Mouse (Mus musculus) adrenal gland, postnatal 4 days (tissue): ENCODE results near the gene Mark2. TPM values are rescaled to one million over a fixed set of nuclear protein-coding genes. Genes with fewer than 3 reads are reported as not detected.

Experiments
- DNase-seq, 2 experiments: peaks; one replicate each; pipeline ENCODE4 v3.0.0; 2021 to 2022; ENCODE audit warnings: low spot score in 2 of 2, mixed read lengths in 2 of 2
- total RNA-seq, 2 experiments: library from RNA; stranded (reverse); gene quantifications; 2 replicates each; pipeline ENCODE4 v1.2.3; 2021

The Mark2 gene
- total RNA-seq, 2 experiments from 2014 or later: 74.7 to 81.2 TPM

- DNase-seq: no peak
Observed at GRCm38 (mm10) chr19:7335656-7336055, 6.0 kb downstream of the Mark2 start.

GRCm38 (mm10) chr19:7334049-7334448 is 7.6 kb downstream of the Mark2 start:
- DNase-seq: no peak

- DNase-seq: no peak
Observed at GRCm38 (mm10) chr19:7321391-7321790, 20.3 kb downstream of the Mark2 start.

- no peak for DNase-seq
Observed at GRCm38 (mm10) chr19:7320181-7320580, 21.5 kb downstream of the Mark2 start.

DNA sequence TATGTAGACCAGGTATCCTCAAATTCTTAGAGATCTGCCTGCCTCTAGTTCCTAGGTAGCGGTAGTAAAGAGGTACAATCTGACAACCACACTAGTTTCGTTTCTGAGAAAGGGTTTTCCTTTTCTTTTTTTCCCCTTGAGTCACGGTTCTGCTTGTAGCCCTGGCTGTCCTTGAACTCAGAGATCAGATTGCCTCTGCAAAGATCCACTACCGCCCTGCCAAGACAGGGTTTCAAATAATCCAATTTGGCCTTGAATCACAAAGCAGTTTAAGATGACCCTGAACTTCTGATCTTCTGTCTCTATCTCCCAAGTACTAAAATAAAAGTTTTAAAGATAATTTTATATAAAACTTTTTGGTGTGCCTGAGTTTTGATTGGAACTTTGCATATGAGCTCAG is 23.9 kb downstream of the Mark2 start:
- no peak for DNase-seq

DNA sequence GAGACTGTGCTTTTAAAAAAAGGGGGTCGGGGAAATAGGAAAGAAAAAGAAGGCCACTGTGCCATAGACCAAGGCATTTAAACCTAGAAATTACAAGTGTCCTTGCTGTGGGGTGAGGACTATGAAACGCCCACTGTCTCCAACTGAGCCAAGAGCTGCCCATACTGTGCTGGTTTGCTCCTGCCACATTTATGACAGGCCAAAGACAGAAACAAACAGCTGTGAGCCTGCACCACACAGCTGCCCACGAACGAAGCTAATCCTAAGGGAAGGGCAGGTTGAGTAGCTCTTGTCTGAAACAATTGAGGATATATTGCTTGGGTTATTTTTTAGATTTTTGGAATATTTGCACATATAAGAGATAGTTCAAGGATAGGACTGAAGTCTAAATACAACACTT is 24.8 kb downstream of the Mark2 start:
- DNase-seq: no peak

DNA sequence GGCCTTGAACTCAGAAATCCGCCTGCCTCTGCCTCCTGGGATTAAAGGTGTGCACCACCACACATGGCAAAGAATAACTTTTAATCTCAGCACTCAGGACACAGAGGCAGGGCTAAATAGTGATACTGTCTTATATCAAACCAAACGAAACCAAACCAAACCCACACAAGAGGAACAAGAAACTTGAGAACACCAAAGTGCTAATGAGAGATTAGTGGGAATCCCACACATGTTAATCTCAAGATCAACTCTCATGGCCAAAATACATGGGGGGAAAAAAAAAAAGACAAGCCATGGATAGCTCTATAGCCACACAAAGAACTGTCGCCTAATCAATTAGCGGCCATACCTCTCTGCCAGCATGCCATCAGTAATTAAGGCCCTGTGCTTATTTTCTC is 26.1 kb downstream of the Mark2 start:
- no peak for DNase-seq

- no peak for DNase-seq
Observed at GRCm38 (mm10) chr19:7314976-7315586, 26.6 kb downstream of the Mark2 start.

- DNase-seq: no peak
Observed at GRCm38 (mm10) chr19:7313660-7314059, 28.0 kb downstream of the Mark2 start.

GRCm38 (mm10) chr19:7311306-7311705 is 30.4 kb downstream of the Mark2 start:
- no peak for DNase-seq

DNA sequence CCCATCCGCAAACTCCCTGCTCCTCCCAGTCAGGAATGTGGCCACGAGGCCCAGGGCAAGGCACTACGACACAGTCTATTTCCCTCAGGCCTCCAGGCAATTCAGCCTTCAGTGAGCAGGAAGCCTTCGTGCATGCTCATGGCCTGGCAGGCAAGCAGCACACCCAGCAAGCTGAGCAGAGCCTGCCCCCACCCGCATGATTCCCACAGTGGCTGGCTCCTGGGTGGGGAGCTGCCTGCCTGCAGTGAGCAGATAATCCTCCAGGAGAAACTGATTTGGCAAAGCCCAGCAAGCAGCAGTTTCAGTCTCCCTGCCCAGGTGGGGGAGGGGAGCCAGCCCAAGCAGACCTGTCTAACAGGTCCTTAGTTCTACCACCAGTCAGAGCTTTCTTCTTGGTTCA is 31.0 kb downstream of the Mark2 start:
- DNase-seq: peak in 1 of 2 experiments; percentile 31

DNA sequence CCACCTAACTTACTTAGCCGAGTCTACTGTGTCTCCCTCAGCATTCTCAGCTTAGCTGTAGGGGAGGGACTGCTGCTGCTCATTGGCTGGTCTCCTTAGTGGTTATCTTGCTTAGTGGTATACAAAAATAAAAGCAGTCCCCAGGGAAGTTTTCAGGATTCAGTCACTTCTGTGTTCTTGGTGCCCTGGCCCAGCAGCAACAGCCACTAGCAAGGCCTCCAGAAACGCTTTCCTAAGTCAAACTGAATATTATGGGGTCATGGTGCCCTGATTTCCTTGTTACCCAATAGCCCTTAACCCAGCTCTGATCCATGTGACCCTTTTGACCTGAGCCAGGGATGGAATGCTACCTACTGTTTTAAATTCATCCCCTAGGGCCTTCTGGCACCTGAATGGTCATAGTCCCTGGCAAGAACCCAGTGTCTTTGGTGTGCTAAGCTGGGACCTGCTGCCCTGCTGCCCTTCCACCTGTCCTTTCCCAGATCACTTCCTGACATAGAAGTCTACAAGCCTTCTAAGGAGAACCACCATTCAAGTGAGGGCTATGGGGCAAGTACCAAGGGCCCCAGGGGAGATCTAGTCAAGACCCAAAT is 31.8 kb downstream of the Mark2 start:
- DNase-seq: no peak

GRCm38 (mm10) chr19:7307995-7308770 is 33.5 kb downstream of the Mark2 start:
- no peak for DNase-seq

DNA sequence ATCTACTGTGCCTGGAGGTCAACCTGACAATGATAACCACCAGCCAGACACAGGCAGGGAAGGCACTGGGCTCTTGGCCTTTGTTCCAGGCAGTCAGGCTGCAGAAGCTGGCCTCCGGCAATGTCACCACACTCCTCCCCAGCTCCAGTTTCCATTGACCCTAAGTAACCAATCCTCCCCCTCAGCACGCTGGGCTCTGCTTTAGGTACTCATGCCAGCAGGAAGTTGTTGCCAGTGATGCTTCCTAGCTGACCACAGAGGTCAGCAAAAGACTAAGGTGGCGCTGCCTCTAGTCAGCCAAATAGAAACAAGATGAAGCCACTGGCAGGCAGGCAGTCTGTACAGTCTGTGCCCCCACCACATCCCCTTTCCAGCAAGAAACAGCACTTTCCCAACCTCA is 34.7 kb downstream of the Mark2 start:
- DNase-seq: no peak

DNA sequence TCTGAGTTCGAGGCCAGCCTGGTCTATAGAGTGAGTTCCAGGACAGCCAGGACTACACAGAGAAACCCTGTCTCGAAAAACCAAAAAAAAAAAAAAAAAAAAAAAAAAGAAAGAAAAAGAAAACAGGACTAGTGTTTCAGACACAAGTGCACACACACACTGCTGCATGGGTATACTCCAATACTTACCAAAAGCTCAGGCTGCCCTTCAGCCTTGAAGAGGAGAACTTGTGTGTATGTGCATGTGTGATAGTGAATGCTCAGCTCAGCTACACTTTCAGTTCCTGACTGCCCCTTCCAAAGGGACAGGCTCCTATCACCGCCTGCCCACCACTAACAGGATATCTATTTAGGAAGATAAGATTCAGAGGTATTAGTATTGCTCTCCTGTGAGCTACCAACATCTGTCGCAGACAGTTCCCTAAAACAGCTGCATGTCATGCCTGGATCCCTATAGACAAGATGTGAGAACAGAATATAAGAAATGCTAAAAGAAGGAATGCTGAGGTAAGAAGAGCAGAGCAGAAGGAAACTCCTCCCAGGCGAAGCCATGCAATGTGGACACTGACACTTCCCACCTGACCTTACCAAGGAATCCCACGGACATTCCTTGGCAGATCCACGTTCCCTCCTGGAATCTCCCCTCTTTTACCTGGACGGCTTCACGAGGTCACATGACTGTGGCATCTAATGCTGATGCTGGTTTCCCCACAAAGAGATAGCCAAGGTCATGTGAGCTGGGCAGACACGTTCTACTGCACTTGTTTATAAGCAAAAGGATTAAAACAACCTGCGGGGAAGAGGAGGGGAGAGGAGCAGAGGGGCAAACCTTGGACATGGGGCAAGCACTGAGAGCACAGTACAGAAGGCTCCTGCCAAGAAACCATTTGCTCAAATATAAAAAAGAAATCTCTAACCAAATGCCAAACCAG is 36.0 kb downstream of the Mark2 start:
- DNase-seq: no peak

GRCm38 (mm10) chr19:7304801-7305200 is 36.9 kb downstream of the Mark2 start:
- DNase-seq: no peak

DNA sequence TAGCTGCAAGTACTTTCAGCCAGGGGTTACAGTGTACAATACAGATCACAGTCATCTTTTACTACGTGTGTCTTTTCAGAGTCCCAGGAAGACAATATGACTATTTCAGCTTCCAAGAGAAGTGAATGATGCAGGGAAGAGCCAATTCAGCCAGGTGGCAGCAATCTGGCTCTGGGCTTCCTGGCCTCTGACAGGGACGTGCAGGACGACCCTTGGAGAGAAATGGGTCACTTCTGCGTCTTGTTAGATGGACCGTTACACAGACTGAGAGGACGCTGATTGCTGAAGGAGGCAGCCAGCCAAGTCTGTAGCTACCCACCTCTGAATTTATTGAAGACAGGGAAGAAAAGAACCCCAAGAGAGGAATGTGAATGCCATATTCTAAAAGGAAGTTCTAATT is 37.9 kb downstream of the Mark2 start:
- no peak for DNase-seq

DNA sequence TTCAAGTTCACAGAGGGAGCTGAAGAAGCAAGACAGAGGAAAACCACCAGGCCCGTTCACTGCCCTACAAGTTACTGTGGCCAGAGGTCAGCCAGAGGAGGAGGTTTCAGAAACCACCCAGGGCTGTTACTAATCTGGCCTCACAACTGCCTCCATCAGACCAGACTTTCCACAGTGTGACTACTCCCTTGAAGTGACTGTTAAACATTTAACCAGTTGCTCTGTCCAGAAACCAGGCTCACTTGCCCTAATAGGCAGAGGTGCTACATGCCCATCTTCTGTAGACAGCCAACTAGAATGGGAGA is 39.2 kb downstream of the Mark2 start:
- DNase-seq: no peak

- no peak for DNase-seq
Observed at GRCm38 (mm10) chr19:7301647-7302492, 39.8 kb downstream of the Mark2 start.

DNA sequence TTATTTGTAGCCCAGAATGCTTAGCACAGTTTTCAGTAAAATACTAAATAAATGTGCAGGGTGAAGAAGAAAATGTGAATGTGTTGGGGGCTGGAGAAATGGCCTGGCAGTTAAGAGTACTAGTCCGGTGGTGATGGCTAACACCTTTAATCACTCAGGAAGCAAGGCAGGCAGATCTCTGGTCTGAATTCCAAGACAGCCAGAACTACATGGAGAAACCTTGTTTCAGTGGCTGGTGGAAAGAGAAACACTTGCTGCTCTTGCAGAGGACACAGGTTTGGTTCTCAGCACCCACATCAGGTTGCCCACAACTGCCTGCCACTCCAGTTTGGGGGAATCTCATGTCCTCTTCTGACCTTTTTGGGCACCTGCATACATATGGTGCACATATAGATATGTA is 41.6 kb downstream of the Mark2 start:
- DNase-seq: no peak

GRCm38 (mm10) chr19:7299052-7299451 is 42.6 kb downstream of the Mark2 start:
- no peak for DNase-seq
